In the genomic region with DNA sequence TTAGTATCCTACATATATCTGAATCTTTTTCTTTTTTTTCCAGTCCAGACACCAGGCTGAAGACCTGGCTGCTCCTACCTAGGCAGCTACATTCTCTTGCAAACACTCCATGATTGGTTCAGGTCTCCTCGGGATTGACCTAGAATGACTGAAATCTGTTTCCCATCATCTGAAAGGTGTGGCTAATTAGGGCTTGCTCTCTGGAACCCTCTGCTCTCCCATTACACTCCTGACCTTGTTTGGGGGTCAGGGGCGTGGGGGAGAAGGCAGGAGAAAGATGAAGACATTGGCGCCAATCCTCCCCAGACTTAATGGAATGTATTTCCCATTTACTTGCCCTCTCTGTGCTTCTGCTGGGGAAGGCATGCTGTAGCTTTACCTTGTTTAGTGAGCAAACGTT, we compare ENCODE assay signal across 21 mouse cellular contexts.
DNase-seq lines count a peak whose midpoint lies in the region; ATAC-seq lines count a peak whose summit lies in the region.
"Had no signal": no experiment of that assay in that cellular context is flagged by ENCODE, and none has a peak within 500 bp of the region (broad histone marks: within the 10 kb centered on the region; RNA-seq: fewer than 3 reads in every experiment).

No protein-coding gene starts in this region.

- DNase-seq in midbrain, embryonic 11.5 days (ENCODE audit: low spot score, missing footprints): peak; percentile 78
- DNase-seq in limb, embryonic 11.5 days (ENCODE audit: low spot score): peak; percentile 41
- DNase-seq in adrenal gland, postnatal 10 days: no peak
- DNase-seq in thymus, postnatal 25 days: no peak
- DNase-seq: adrenal gland, adult 2 months; cerebellum, adult 2 months; cerebellum, postnatal 36 days; gastrocnemius, postnatal 36 days; kidney, adult 8-10 months; kidney, postnatal 10 days; thymus, postnatal 36 days had no signal

- no peaks in the 10 kb centered on the region for H3K27me3 ChIP-seq in midbrain, embryonic 11.5 days (ENCODE audit: control insufficient read depth, insufficient read depth, low read length)
- H3K27me3 ChIP-seq in midbrain, embryonic 16.5 days (ENCODE audit: control insufficient read depth, insufficient read depth, low read depth, low read length): no peaks in the 10 kb centered on the region
- no peaks in the 10 kb centered on the region for H3K27me3 ChIP-seq in embryonic facial prominence, embryonic 12.5 days
- H3K27me3 ChIP-seq in limb, embryonic 11.5 days (ENCODE audit: control insufficient read depth, insufficient read depth, low read length): no peaks in the 10 kb centered on the region
- H3K27me3 ChIP-seq in forebrain, embryonic 13.5 days: no peaks in the 10 kb centered on the region; the same call in 1 of the 2 replicates
- H3K27me3 ChIP-seq: heart, embryonic 13.5 days; hindbrain, embryonic 12.5 days; neural tube, embryonic 15.5 days; stomach, embryonic 15.5 days had no signal

- no peak for ATAC-seq in midbrain, embryonic 11.5 days (ENCODE audit: low FRiP score)
- no peak for ATAC-seq in midbrain, embryonic 16.5 days
- ATAC-seq in embryonic facial prominence, embryonic 12.5 days (ENCODE audit: insufficient number of reproducible peaks, insufficient read depth, low FRiP score, low TSS enrichment): peak; percentile 12; the same call in 1 of the 2 replicates
- ATAC-seq in limb, embryonic 11.5 days (ENCODE audit: insufficient number of reproducible peaks, low FRiP score, low TSS enrichment, low read depth): no peak
- no peak for ATAC-seq in forebrain, embryonic 13.5 days

- no peaks in the 10 kb centered on the region for H3K36me3 ChIP-seq in midbrain, embryonic 11.5 days (ENCODE audit: control insufficient read depth, insufficient read depth, low read length)
- H3K36me3 ChIP-seq in midbrain, embryonic 16.5 days (ENCODE audit: control insufficient read depth, insufficient read depth, low read length): no peaks in the 10 kb centered on the region
- no peaks in the 10 kb centered on the region for H3K36me3 ChIP-seq in embryonic facial prominence, embryonic 12.5 days
- no peaks in the 10 kb centered on the region for H3K36me3 ChIP-seq in limb, embryonic 11.5 days (ENCODE audit: control insufficient read depth, insufficient read depth, low read length)
- no peaks in the 10 kb centered on the region for H3K36me3 ChIP-seq in forebrain, embryonic 13.5 days (ENCODE audit: poor library complexity, severe bottlenecking)
- H3K36me3 ChIP-seq: heart, embryonic 13.5 days; hindbrain, embryonic 12.5 days; midbrain, embryonic 10.5 days; neural tube, embryonic 15.5 days; stomach, embryonic 15.5 days had no signal

- H3K4me3 ChIP-seq in midbrain, embryonic 11.5 days (ENCODE audit: low read depth, low read length): no peak overlapping the region
- no peak overlapping the region for H3K4me3 ChIP-seq in midbrain, embryonic 16.5 days (ENCODE audit: low read depth, low read length)
- no peak overlapping the region for H3K4me3 ChIP-seq in embryonic facial prominence, embryonic 12.5 days
- H3K4me3 ChIP-seq in limb, embryonic 11.5 days (ENCODE audit: low read depth, low read length): no peak overlapping the region
- no peak overlapping the region for H3K4me3 ChIP-seq in forebrain, embryonic 13.5 days
- H3K4me3 ChIP-seq: heart, adult 2 months; heart, embryonic 13.5 days; hindbrain, embryonic 12.5 days; midbrain, embryonic 10.5 days; neural tube, embryonic 15.5 days; stomach, embryonic 15.5 days had no signal

- H3K4me1 ChIP-seq in midbrain, embryonic 11.5 days (ENCODE audit: control insufficient read depth, insufficient read depth, low read length): no peaks in the 10 kb centered on the region
- no peaks in the 10 kb centered on the region for H3K4me1 ChIP-seq in midbrain, embryonic 16.5 days (ENCODE audit: control insufficient read depth, insufficient read depth, low read length)
- peaks cover 22% of the 10 kb centered on the region for H3K4me1 ChIP-seq in embryonic facial prominence, embryonic 12.5 days
- H3K4me1 ChIP-seq in limb, embryonic 11.5 days (ENCODE audit: control insufficient read depth, insufficient read depth, low read length): peaks cover 23% of the 10 kb centered on the region; the same call in 1 of the 2 replicates
- no peaks in the 10 kb centered on the region for H3K4me1 ChIP-seq in forebrain, embryonic 13.5 days
- H3K4me1 ChIP-seq: hindbrain, embryonic 12.5 days; midbrain, embryonic 10.5 days had no signal

- H3K9ac ChIP-seq in midbrain, embryonic 11.5 days (ENCODE audit: low read length): no peak overlapping the region
- no peak overlapping the region for H3K9ac ChIP-seq in midbrain, embryonic 16.5 days (ENCODE audit: low read depth, low read length)
- no peak overlapping the region for H3K9ac ChIP-seq in embryonic facial prominence, embryonic 12.5 days
- H3K9ac ChIP-seq in limb, embryonic 11.5 days (ENCODE audit: low read length): no peak overlapping the region
- no peak overlapping the region for H3K9ac ChIP-seq in forebrain, embryonic 13.5 days
- H3K9ac ChIP-seq: heart, embryonic 13.5 days; hindbrain, embryonic 12.5 days; neural tube, embryonic 15.5 days; stomach, embryonic 15.5 days had no signal

- no peak overlapping the region for H3K27ac ChIP-seq in midbrain, embryonic 11.5 days (ENCODE audit: low read depth, low read length)
- no peak overlapping the region for H3K27ac ChIP-seq in midbrain, embryonic 16.5 days (ENCODE audit: low read length)
- no peak overlapping the region for H3K27ac ChIP-seq in embryonic facial prominence, embryonic 12.5 days
- no peak overlapping the region for H3K27ac ChIP-seq in limb, embryonic 11.5 days (replicated peaks; ENCODE audit: low read depth, low read length)
- H3K27ac ChIP-seq in forebrain, embryonic 13.5 days: no peak overlapping the region
- H3K27ac ChIP-seq: heart, adult 2 months; heart, embryonic 13.5 days; hindbrain, embryonic 12.5 days; macrophage; midbrain, embryonic 10.5 days; neural tube, embryonic 15.5 days; stomach, embryonic 15.5 days had no signal

- no peak overlapping the region for H3K4me2 ChIP-seq in midbrain, embryonic 11.5 days
- H3K4me2 ChIP-seq in midbrain, embryonic 16.5 days (ENCODE audit: low read length): no peak overlapping the region
- no peak overlapping the region for H3K4me2 ChIP-seq in embryonic facial prominence, embryonic 12.5 days (replicated peaks)
- no peak overlapping the region for H3K4me2 ChIP-seq in limb, embryonic 11.5 days (ENCODE audit: low read depth, severe bottlenecking)
- no peak overlapping the region for H3K4me2 ChIP-seq in forebrain, embryonic 13.5 days
- H3K4me2 ChIP-seq: heart, embryonic 13.5 days; hindbrain, embryonic 12.5 days; neural tube, embryonic 15.5 days; stomach, embryonic 15.5 days had no signal

- 77% methylated on average over 4 of the region's 4 CpGs for WGBS in midbrain, embryonic 11.5 days
- 85% methylated on average over 4 of the region's 4 CpGs for WGBS in midbrain, embryonic 16.5 days
- WGBS in embryonic facial prominence, embryonic 12.5 days: 14% methylated on average over 4 of the region's 4 CpGs
- WGBS in limb, embryonic 11.5 days: 12% methylated on average over 4 of the region's 4 CpGs
- 81% methylated on average over 4 of the region's 4 CpGs for WGBS in forebrain, embryonic 13.5 days

- H3K9me3 ChIP-seq in midbrain, embryonic 11.5 days (ENCODE audit: control insufficient read depth, low read length): no peaks in the 10 kb centered on the region
- H3K9me3 ChIP-seq in midbrain, embryonic 16.5 days (replicated peaks; ENCODE audit: control insufficient read depth, low read length, poor library complexity, severe bottlenecking): no peaks in the 10 kb centered on the region
- H3K9me3 ChIP-seq in embryonic facial prominence, embryonic 12.5 days: no peaks in the 10 kb centered on the region
- H3K9me3 ChIP-seq in limb, embryonic 11.5 days (ENCODE audit: control insufficient read depth, low read length): no peaks in the 10 kb centered on the region
- no peaks in the 10 kb centered on the region for H3K9me3 ChIP-seq in forebrain, embryonic 13.5 days (replicated peaks)
- H3K9me3 ChIP-seq: heart, embryonic 13.5 days; hindbrain, embryonic 12.5 days; midbrain, embryonic 10.5 days; neural tube, embryonic 15.5 days; stomach, embryonic 15.5 days had no signal

Comparison
In these comparisons a context has a peak if more than half of its experiments do, and no peak if none do; other contexts are left out.
1. DNase-seq: peak in midbrain, embryonic 11.5 days (single experiment) and limb, embryonic 11.5 days (single experiment); none in adrenal gland, postnatal 10 days (single experiment) and thymus, postnatal 25 days (single experiment).